Mouse (Mus musculus): ENCODE results near the gene Ift172.

Ift172 gene

GRCm38 (mm10) chr5:31290521-31291360, at the start of gene Ift172:
Ift172 (minus strand) TSS chr5:31291116.
- in situ Hi-C loops (cut with MboI, MseI), result no loop called here

- in situ Hi-C loops (cut with MboI, MseI), result no loop called here
These were observed 37.3 kb upstream of the Ift172 start for GRCm38 (mm10) chr5:31328255-31328654.

- in situ Hi-C loops (cut with MboI, MseI), result no loop called here
These were observed 35.9 kb upstream of the Ift172 start for GRCm38 (mm10) chr5:31326850-31327249.

- in situ Hi-C loops (cut with MboI, MseI), result no loop called here
These were observed 33.2 kb upstream of the Ift172 start for GRCm38 (mm10) chr5:31324085-31324484.

GRCm38 (mm10) chr5:31322776-31323175, 31.9 kb upstream of the Ift172 start:
- in situ Hi-C loops (cut with MboI, MseI), result no loop called here

GRCm38 (mm10) chr5:31312806-31313205, 21.9 kb upstream of the Ift172 start:
- in situ Hi-C loops (cut with MboI, MseI), result no loop called here

GRCm38 (mm10) chr5:31303093-31303492, 12.2 kb upstream of the Ift172 start:
- in situ Hi-C loops (cut with MboI, MseI), result no loop called here

GRCm38 (mm10) chr5:31301866-31302265, 10.9 kb upstream of the Ift172 start:
- in situ Hi-C loops (cut with MboI, MseI), result no loop called here

- in situ Hi-C loops (cut with MboI, MseI), result no loop called here
These were observed 7.6 kb upstream of the Ift172 start for GRCm38 (mm10) chr5:31298486-31298885.

GRCm38 (mm10) chr5:31297981-31298380, 7.1 kb upstream of the Ift172 start:
- in situ Hi-C loops (cut with MboI, MseI), result no loop called here

- in situ Hi-C loops (cut with MboI, MseI), result no loop called here
These were observed 6.3 kb upstream of the Ift172 start, which contains the start of gene Gckr for GRCm38 (mm10) chr5:31297047-31297757. Gckr (plus strand) TSS chr5:31297443.

GRCm38 (mm10) chr5:31295606-31296141, 4.8 kb upstream of the Ift172 start, which contains the start of gene Fndc4:
Fndc4 (minus strand) TSS chr5:31296080.
- in situ Hi-C loops (cut with MboI, MseI), result no loop called here

- in situ Hi-C loops (cut with MboI, MseI), result no loop called here
These were observed 4.2 kb upstream of the Ift172 start for GRCm38 (mm10) chr5:31294964-31295605.

- in situ Hi-C loops (cut with MboI, MseI), result no loop called here
These were observed 409 bp upstream of the Ift172 start for GRCm38 (mm10) chr5:31291361-31291688.

- in situ Hi-C loops (cut with MboI, MseI), result no loop called here
These were observed 1.2 kb downstream of the Ift172 start for GRCm38 (mm10) chr5:31289626-31290230.

GRCm38 (mm10) chr5:31288655-31289054, 2.3 kb downstream of the Ift172 start:
- in situ Hi-C loops (cut with MboI, MseI), result no loop called here

GRCm38 (mm10) chr5:31288225-31288624, 2.7 kb downstream of the Ift172 start:
- in situ Hi-C loops (cut with MboI, MseI), result no loop called here

- in situ Hi-C loops (cut with MboI, MseI), result no loop called here
These were observed 11.5 kb downstream of the Ift172 start for GRCm38 (mm10) chr5:31279245-31279988.

- in situ Hi-C loops (cut with MboI, MseI), result no loop called here
These were observed 17.9 kb downstream of the Ift172 start for GRCm38 (mm10) chr5:31273018-31273417.

GRCm38 (mm10) chr5:31267686-31268085, 23.2 kb downstream of the Ift172 start:
- in situ Hi-C loops (cut with MboI, MseI), result no loop called here

- in situ Hi-C loops (cut with MboI, MseI), result no loop called here
These were observed 24.8 kb downstream of the Ift172 start for GRCm38 (mm10) chr5:31266101-31266500.

Measured in T-helper 1 cell (primary cell).